Mouse (Mus musculus): ENCODE results near the gene Jund. TPM values are rescaled to one million over a fixed set of nuclear protein-coding genes. Genes with fewer than 3 reads are reported as not detected.

The Jund gene
- polyA plus RNA-seq, 1 experiment from 2014 or later: 138 TPM

DNA sequence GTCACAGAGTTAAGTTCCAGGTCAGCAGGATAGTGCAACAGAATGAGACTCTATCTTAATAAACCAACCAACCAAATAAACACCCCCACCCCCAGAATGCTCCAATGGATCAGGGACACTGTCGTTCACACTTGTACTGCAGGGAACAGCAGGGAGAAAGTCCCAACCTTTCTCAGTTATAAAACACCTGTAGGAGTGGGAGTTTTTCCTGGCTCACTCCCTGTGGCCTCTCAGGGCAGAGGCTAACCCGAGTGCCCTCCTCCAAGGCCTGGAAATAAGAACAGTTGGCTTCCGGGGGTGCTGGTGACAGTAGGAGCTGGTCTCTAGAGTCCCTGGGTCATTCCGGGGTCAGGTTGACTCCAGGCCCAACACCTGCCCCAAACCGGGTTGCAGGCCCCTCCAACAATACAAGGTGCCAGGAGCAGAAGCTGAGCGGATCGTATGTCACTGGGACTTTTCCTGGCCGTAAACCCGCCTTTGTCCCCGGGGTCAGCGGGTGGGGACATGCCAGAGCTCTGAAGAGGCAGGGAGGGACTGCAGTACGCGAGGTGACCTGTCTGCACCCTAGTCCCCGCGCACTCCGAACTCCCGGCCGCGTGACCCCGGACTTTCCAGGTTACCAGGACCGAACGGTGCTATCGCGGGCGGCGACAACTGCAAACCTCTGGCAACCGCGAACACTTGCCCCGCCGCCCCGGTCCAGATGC, 39.7 kb upstream of the Jund start:
- Histone ChIP-seq H3K4me2 (peak overlapping the region; percentile 91), H3K4me3 (ENCODE audit: low read depth, low read length) (peak overlapping the region; percentile 79), H3K4me1 (ENCODE audit: control insufficient read depth, insufficient read depth, low read length) (peaks cover 46% of the 10 kb centered on the region), H3K9ac (ENCODE audit: low read length) (peak overlapping the region; percentile 82), H3K27me3 (ENCODE audit: control insufficient read depth, insufficient read depth, low read length) (no peaks in the 10 kb centered on the region), H3K9me3 (ENCODE audit: control insufficient read depth, low read length) (no peaks in the 10 kb centered on the region), H3K36me3 (ENCODE audit: control insufficient read depth, insufficient read depth, low read length) (no peaks in the 10 kb centered on the region), H3K27ac (ENCODE audit: low read depth, low read length) (peak overlapping the region; percentile 48; the same call in 1 of the 2 replicates)
- DNase-seq (ENCODE audit: low spot score, missing footprints) (no peak), ATAC-seq (ENCODE audit: low FRiP score) (peak; percentile 43)
- WGBS: 2% methylated on average over 31 of the region's 31 CpGs

DNA sequence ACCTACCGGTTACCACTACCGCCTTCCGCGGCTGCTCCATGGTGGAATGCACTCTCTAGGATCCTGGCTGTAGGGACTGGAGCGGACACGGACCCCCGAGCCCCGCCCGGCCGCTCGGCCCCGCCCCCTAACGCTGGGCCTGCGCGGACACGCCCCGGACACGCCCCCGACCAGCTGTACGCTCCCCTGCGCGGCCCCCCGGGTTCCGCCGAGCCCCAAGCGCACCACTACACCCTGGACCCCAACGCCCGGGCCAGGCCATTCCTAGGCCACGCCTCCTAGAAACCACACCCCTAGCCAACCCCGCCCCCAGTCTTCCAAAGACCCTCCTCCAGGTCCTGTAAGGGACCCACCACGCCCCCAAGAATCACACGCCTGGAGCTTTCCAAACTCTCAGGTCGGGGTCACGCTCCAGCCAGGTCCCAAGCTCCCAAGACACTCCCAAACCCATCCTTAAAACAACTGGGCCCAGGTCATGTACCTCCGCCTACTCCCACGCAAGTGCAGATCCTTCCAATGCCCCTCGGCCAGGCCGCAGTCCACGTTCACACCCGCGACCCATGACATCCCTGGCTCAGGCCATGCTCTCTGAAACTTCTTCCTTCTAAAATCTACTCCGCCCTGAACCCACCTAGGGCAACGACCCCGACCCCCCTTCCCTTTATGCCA, 39.0 kb upstream of the Jund start:
- ATAC-seq (ENCODE audit: low FRiP score) (peak; percentile 91), DNase-seq (ENCODE audit: low spot score, missing footprints) (peak; percentile 100)
- Histone ChIP-seq H3K36me3 (ENCODE audit: control insufficient read depth, insufficient read depth, low read length) (no peaks in the 10 kb centered on the region), H3K27ac (ENCODE audit: low read depth, low read length) (no peak overlapping the region; the same call in 1 of the 2 replicates), H3K4me3 (ENCODE audit: low read depth, low read length) (peak overlapping the region; percentile 79), H3K9ac (ENCODE audit: low read length) (peak overlapping the region; percentile 82), H3K27me3 (ENCODE audit: control insufficient read depth, insufficient read depth, low read length) (no peaks in the 10 kb centered on the region), H3K4me2 (peak overlapping the region; percentile 91), H3K4me1 (ENCODE audit: control insufficient read depth, insufficient read depth, low read length) (peaks cover 42% of the 10 kb centered on the region), H3K9me3 (ENCODE audit: control insufficient read depth, low read length) (no peaks in the 10 kb centered on the region)
- WGBS: under 1% methylated on average over 44 of the region's 44 CpGs

DNA sequence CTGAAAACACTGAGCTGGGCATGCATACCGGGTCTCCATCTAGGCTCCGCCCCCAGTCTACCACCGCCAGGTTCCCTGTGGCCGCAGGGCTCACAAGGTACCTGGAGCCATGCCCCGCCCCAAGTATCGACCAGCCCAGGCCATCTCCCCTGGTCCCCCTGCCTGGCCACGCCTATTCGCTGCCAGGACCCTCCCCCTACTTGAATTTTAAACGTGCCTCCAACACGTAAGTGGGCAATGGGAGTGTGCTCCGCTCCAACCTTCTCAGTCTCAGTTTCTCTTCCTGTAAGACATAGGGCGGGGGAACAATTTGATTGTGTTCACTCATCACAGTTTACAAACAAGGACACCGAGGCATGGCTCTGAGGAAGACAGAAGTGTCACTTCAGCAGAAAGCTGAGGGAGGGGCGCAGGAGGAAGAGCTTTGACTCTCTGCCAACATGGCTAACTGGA, 38.5 kb upstream of the Jund start, which contains the start of gene Pgpep1:
Gene Pgpep1, minus strand, starts transcription at position 116 of the 453 bp plus-strand sequence.
- H3K27me3 ChIP-seq (ENCODE audit: control insufficient read depth, insufficient read depth, low read length): no peaks in the 10 kb centered on the region

DNA sequence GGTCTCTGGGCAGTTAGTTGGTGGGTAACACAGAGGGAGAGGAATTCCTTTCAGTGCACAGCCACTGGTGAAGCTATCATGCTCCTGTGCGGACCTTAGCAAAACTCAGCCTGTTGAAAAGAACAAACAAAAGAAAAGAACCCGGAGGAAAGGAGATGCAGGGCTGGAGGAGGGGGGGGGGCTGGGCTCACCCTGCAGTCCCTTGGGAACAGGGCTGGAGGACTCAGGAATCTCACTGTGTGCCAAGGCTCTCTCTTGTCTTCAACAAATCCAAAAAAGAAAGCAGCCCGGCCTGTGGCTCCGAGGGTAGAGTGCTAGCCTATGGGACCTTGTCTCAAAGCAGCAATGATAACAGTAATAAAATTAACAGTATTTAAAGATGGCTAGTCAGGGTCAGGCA, 35.1 kb upstream of the Jund start:
- no peaks in the 10 kb centered on the region for H3K36me3 ChIP-seq (ENCODE audit: control insufficient read depth, insufficient read depth, low read length)
- WGBS: 53% methylated on average over 4 of the region's 4 CpGs
- no peaks in the 10 kb centered on the region; the same call in 1 of the 2 replicates for H3K9me3 ChIP-seq (ENCODE audit: control insufficient read depth, low read length)
- no peak overlapping the region for H3K4me3 ChIP-seq (ENCODE audit: low read depth, low read length)
- no peaks in the 10 kb centered on the region for H3K27me3 ChIP-seq (ENCODE audit: control insufficient read depth, insufficient read depth, low read length)
- H3K27ac ChIP-seq (ENCODE audit: low read depth, low read length): no peak overlapping the region
- DNase-seq (ENCODE audit: low spot score, missing footprints) (no peak), ATAC-seq (ENCODE audit: low FRiP score) (no peak)
- H3K4me1 ChIP-seq (ENCODE audit: control insufficient read depth, insufficient read depth, low read length): peaks cover 8% of the 10 kb centered on the region
- H3K4me2 ChIP-seq: no peak overlapping the region
- H3K9ac ChIP-seq (ENCODE audit: low read length): no peak overlapping the region

More for the DNA sequence above, 38.5 kb upstream of the Jund start, which contains the start of gene Pgpep1:
- Histone ChIP-seq H3K4me1 (ENCODE audit: control insufficient read depth, insufficient read depth, low read length) (peaks cover 37% of the 10 kb centered on the region), H3K9me3 (ENCODE audit: control insufficient read depth, low read length) (no peaks in the 10 kb centered on the region), H3K36me3 (ENCODE audit: control insufficient read depth, insufficient read depth, low read length) (no peaks in the 10 kb centered on the region), H3K4me3 (ENCODE audit: low read depth, low read length) (peak within 1 kb of the TSS; percentile 79), H3K4me2 (peak within 1 kb of the TSS; percentile 91), H3K9ac (ENCODE audit: low read length) (peak within 1 kb of the TSS; percentile 82), H3K27ac (ENCODE audit: low read depth, low read length) (peak within 1 kb of the TSS; percentile 48; the same call in 1 of the 2 replicates)
- 2% methylated on average over 14 of the region's 14 CpGs for WGBS
- DNase-seq (ENCODE audit: low spot score, missing footprints) (peak; percentile 90), ATAC-seq (ENCODE audit: low FRiP score) (peak; percentile 45)

DNA sequence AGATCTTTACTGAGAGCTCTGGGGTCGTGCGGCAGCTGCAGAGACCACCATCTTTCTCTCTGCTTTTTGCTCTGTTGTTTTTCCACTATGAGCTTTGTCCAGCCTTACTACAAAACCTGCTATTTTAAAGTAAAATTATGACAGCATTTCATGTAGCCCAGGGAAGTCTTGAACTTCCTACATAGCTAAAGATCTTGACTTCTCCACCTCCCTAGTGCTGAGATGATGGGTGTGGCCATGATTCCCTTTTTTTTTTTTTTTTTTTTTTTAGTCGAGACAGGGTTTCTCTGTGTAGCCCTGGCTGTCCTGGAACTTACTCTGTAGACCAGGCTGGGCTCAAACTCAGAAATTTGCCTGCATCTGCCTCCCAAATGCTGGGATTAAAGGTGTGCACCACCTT, 34.1 kb upstream of the Jund start:
- Histone ChIP-seq H3K4me3 (ENCODE audit: low read depth, low read length) (no peak overlapping the region), H3K9me3 (ENCODE audit: control insufficient read depth, low read length) (no peaks in the 10 kb centered on the region; the same call in 1 of the 2 replicates), H3K36me3 (ENCODE audit: control insufficient read depth, insufficient read depth, low read length) (no peaks in the 10 kb centered on the region), H3K27ac (ENCODE audit: low read depth, low read length) (no peak overlapping the region), H3K27me3 (ENCODE audit: control insufficient read depth, insufficient read depth, low read length) (no peaks in the 10 kb centered on the region), H3K9ac (ENCODE audit: low read length) (no peak overlapping the region), H3K4me1 (ENCODE audit: control insufficient read depth, insufficient read depth, low read length) (peaks cover 4% of the 10 kb centered on the region; the same call in 1 of the 2 replicates), H3K4me2 (no peak overlapping the region)
- 87% methylated on average over 3 of the region's 3 CpGs for WGBS
- DNase-seq (ENCODE audit: low spot score, missing footprints) (no peak), ATAC-seq (ENCODE audit: low FRiP score) (no peak)

DNA sequence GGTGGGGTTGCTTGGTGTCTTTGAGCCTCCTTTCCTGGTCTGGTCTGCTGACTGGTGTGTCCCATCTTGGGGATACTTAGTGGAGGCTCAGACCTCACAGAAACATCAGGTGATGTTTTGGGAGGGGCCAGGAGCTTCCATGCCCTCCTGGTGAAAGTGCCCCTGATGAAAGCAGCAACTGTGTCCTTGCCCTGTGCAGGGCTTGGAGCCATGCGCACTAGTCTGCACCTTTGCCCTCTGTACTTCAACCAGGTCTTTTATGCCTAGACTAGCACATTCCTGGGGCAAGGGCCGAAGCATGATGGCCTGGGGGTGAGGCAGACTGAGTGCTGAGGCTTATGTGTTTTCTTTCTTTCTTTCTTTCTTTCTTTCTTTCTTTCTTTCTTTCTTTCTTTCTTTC, 33.1 kb upstream of the Jund start:
- WGBS: 86% methylated on average over 2 of the region's 2 CpGs
- no peak overlapping the region for H3K27ac ChIP-seq (ENCODE audit: low read depth, low read length)
- no peak; the same call in 1 of the 2 replicates for ATAC-seq (ENCODE audit: low FRiP score)
- H3K4me3 ChIP-seq (ENCODE audit: low read depth, low read length): no peak overlapping the region
- DNase-seq (ENCODE audit: low spot score, missing footprints): no peak
- H3K9me3 ChIP-seq (ENCODE audit: control insufficient read depth, low read length): no peaks in the 10 kb centered on the region; the same call in 1 of the 2 replicates
- no peak overlapping the region for H3K9ac ChIP-seq (ENCODE audit: low read length)
- H3K4me2 ChIP-seq: no peak overlapping the region
- H3K36me3 ChIP-seq (ENCODE audit: control insufficient read depth, insufficient read depth, low read length): no peaks in the 10 kb centered on the region
- H3K27me3 ChIP-seq (ENCODE audit: control insufficient read depth, insufficient read depth, low read length): no peaks in the 10 kb centered on the region
- no peaks in the 10 kb centered on the region for H3K4me1 ChIP-seq (ENCODE audit: control insufficient read depth, insufficient read depth, low read length)

DNA sequence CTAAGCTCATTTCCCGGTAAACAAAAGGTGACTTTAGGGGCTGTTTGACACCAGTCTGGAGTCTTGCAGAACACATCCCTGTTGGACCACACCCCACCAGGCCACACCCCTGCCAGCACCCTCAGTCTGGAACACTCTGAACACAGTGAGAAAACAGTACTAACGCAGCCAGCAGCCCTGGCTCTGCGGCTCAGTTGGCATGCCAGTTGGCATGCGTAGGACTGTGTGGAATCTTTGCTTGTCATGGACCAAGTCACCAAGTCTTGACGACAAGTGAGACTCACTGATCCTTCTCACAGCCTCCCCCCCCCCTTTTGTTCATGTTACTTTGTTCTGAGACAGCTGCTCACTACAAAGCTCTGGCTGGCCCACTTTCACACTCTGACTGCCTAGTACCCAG, 31.7 kb upstream of the Jund start:
- H3K4me1 ChIP-seq (ENCODE audit: control insufficient read depth, insufficient read depth, low read length): no peaks in the 10 kb centered on the region
- DNase-seq (ENCODE audit: low spot score, missing footprints): no peak
- no peak overlapping the region for H3K9ac ChIP-seq (ENCODE audit: low read length)
- H3K4me3 ChIP-seq (ENCODE audit: low read depth, low read length): no peak overlapping the region
- 69% methylated on average over 5 of the region's 5 CpGs for WGBS
- H3K27ac ChIP-seq (ENCODE audit: low read depth, low read length): no peak overlapping the region
- H3K9me3 ChIP-seq (ENCODE audit: control insufficient read depth, low read length): no peaks in the 10 kb centered on the region; the same call in 1 of the 2 replicates
- no peak for ATAC-seq (ENCODE audit: low FRiP score)
- H3K27me3 ChIP-seq (ENCODE audit: control insufficient read depth, insufficient read depth, low read length): no peaks in the 10 kb centered on the region
- H3K4me2 ChIP-seq: no peak overlapping the region
- H3K36me3 ChIP-seq (ENCODE audit: control insufficient read depth, insufficient read depth, low read length): no peaks in the 10 kb centered on the region; the same call in 1 of the 2 replicates

DNA sequence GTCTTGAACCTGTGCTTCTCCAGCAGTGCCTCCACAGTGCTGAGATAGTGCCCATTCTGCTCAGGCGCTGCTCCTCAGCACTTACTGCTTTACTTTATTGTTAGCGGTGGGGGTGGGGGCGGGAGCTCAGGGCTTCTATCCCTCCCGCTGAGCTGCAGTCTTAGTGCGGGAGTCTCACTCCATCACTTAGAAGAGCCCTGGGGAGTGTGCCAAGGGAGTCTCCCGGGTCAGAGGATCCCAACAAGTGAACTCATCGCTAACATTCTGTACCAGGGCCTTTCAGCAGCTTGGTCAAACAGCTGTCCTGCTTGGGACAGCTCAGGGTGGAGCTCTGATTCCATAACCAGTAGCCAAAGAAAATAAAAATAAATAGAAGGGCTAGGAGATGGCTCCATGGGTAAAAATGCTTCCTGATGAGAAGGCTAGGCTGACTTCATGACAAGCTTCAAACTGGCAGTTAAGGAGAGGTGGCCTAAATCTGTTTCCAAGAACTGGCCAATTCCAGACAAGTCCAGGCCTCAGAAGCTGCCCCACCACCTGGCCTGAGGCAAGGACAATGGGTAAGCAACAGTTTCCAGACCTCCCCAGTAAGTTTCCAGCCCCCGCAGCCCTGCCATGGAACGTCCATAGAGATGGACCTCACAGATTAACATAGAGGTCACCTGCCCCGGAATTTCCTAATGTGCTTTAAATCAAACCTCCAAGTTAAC, 27.0 kb upstream of the Jund start:
- ATAC-seq (ENCODE audit: low FRiP score) (no peak), DNase-seq (ENCODE audit: low spot score, missing footprints) (no peak)
- Histone ChIP-seq H3K27me3 (ENCODE audit: control insufficient read depth, insufficient read depth, low read length) (no peaks in the 10 kb centered on the region), H3K4me1 (ENCODE audit: control insufficient read depth, insufficient read depth, low read length) (peaks cover 5% of the 10 kb centered on the region), H3K4me3 (ENCODE audit: low read depth, low read length) (no peak overlapping the region), H3K9ac (ENCODE audit: low read length) (no peak overlapping the region), H3K36me3 (ENCODE audit: control insufficient read depth, insufficient read depth, low read length) (no peaks in the 10 kb centered on the region; the same call in 1 of the 2 replicates), H3K9me3 (ENCODE audit: control insufficient read depth, low read length) (no peaks in the 10 kb centered on the region; the same call in 1 of the 2 replicates), H3K4me2 (no peak overlapping the region), H3K27ac (ENCODE audit: low read depth, low read length) (no peak overlapping the region)
- WGBS: 63% methylated on average over 10 of the region's 10 CpGs
